Mouse (Mus musculus): ENCODE results near the gene Apela. TPM values are rescaled to one million over a fixed set of nuclear protein-coding genes. Genes with fewer than 3 reads are reported as not detected.
"Not testable (repeated sequence)": the region's sequence is repeated elsewhere in the genome, so short reads cannot be mapped to it uniquely, and the experiment has no call there.

Apela gene
- polyA plus RNA-seq, 2 experiments = 11.2 to 17.3 TPM

DNA sequence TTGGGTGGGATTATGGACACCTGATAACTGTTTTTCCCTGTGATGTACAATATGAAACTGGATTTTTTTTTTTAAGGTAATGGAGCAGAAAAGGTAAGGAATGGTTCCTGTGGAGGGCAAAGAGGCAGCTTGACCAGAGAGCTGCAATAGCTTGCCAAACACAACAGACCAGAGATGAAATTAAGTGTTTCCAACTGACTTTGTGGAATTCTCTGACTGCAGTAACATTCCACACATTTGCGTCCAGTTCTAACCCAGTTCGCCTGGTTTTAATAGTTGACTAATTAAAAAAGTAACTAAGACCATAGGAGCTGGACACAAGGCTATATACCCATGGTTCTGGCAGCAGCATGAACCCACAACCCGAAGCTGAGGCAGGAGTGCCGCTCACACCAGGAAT, 7.4 kb downstream of the Apela start:
- WGBS = 53% methylated on average over 4 of the region's 4 CpGs

DNA sequence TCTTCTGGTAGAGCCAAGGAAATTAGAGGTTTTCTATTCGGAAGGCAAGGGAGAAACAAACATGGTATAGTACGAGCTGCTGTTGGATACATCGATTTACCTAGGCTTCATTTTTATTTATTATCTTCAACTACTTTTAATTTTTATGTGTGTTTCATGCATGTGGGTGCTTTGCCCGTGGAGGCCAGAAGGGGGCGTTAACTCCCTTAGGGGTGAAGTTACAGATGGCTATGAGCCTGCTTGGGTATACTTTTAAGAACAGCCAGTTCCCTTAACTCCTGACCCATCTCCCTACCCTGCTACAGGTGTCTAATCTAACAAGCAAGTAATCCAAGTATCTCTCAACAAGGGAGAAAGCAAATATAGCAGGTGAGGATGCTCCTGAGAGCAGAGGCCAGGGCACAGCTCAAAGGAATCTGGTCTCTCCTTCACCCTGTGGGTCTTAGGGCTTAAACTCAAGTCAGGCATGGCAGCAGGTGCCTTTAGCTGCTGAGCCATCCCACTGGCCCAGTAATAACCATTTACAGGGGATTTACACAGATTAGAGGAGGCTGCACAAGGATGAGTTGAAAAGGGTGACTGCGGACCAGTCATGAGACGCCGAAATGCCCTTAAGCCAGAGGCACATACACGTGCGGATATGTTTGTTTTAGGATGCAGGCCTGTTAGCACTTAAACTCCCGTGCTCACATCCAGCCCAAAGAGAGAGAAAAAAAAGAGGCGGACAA, 8.0 kb downstream of the Apela start:
- no peak for ATAC-seq (ENCODE audit: low FRiP score, low read depth)
- Histone ChIP-seq H3K27ac (replicated peaks; ENCODE audit: low read depth, low read length) (no peak overlapping the region), H3K4me2 (replicated peaks; ENCODE audit: low read depth, low read length, severe bottlenecking) (no peak overlapping the region), H3K4me3 (replicated peaks; ENCODE audit: low read length) (no peak overlapping the region), H3K9ac (ENCODE audit: low read depth, low read length, severe bottlenecking) (no peak overlapping the region), H3K36me3 (ENCODE audit: control insufficient read depth, insufficient read depth, low read length) (no peaks in the 10 kb centered on the region), H3K27me3 (ENCODE audit: control insufficient read depth, insufficient read depth, low read length) (no peaks in the 10 kb centered on the region), H3K4me1 (ENCODE audit: control insufficient read depth, insufficient read depth, low read length) (peaks cover 2% of the 10 kb centered on the region), H3K9me3 (ENCODE audit: control insufficient read depth, low read length) (no peaks in the 10 kb centered on the region)
- WGBS = 62% methylated on average over 12 of the region's 12 CpGs
- TF ChIP-seq POLR2A (IDR thresholded peaks at IDR 0.05; ENCODE audit: borderline replicate concordance, extremely low read depth, insufficient read depth, insufficient read length) = no peak
- DNase-seq (ENCODE audit: low spot score) = no peak

More for the DNA sequence above, 7.4 kb downstream of the Apela start:
- no peak overlapping the region for H3K4me2 ChIP-seq (replicated peaks; ENCODE audit: low read depth, low read length, severe bottlenecking)
- ATAC-seq (ENCODE audit: low FRiP score, low read depth) (no peak), DNase-seq (ENCODE audit: low spot score) (no peak)
- no peak overlapping the region for H3K9ac ChIP-seq (ENCODE audit: low read depth, low read length, severe bottlenecking)
- no peak for TF ChIP-seq POLR2A (IDR thresholded peaks at IDR 0.05; ENCODE audit: borderline replicate concordance, extremely low read depth, insufficient read depth, insufficient read length)
- H3K9me3 ChIP-seq (ENCODE audit: control insufficient read depth, low read length) = no peaks in the 10 kb centered on the region
- no peak overlapping the region for H3K27ac ChIP-seq (replicated peaks; ENCODE audit: low read depth, low read length)
- no peak overlapping the region for H3K4me3 ChIP-seq (replicated peaks; ENCODE audit: low read length)
- no peaks in the 10 kb centered on the region for H3K27me3 ChIP-seq (ENCODE audit: control insufficient read depth, insufficient read depth, low read length)
- no peaks in the 10 kb centered on the region for H3K36me3 ChIP-seq (ENCODE audit: control insufficient read depth, insufficient read depth, low read length)
- H3K4me1 ChIP-seq (ENCODE audit: control insufficient read depth, insufficient read depth, low read length) = peaks cover 7% of the 10 kb centered on the region

DNA sequence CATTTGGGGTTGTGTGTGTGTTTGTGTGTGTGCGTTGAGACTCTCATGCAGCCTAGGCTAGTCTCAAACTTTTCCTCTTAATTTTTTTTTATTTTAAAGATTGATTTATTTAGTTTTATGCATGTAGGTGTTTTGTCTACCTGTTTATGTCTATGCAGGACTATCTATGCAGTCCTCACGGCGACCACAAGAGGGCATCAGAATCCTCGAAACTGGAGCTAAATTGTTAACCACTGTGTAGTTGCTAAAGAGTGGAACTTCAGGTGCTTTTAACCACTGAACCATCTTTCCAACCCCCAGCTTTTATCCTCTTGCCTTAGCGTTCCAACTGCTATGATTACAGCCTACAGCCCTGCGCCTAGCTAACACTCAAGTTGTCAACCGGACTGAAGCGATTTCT, 14.7 kb downstream of the Apela start:
- TF ChIP-seq POLR2A (IDR thresholded peaks at IDR 0.05; ENCODE audit: borderline replicate concordance, extremely low read depth, insufficient read depth, insufficient read length) = no peak
- Histone ChIP-seq H3K4me1 (ENCODE audit: control insufficient read depth, insufficient read depth, low read length) (no peaks in the 10 kb centered on the region), H3K9me3 (ENCODE audit: control insufficient read depth, low read length) (no peaks in the 10 kb centered on the region), H3K4me2 (replicated peaks; ENCODE audit: low read depth, low read length, severe bottlenecking) (no peak overlapping the region), H3K27me3 (ENCODE audit: control insufficient read depth, insufficient read depth, low read length) (no peaks in the 10 kb centered on the region), H3K27ac (replicated peaks; ENCODE audit: low read depth, low read length) (no peak overlapping the region), H3K9ac (ENCODE audit: low read depth, low read length, severe bottlenecking) (no peak overlapping the region), H3K4me3 (replicated peaks; ENCODE audit: low read length) (no peak overlapping the region), H3K36me3 (ENCODE audit: control insufficient read depth, insufficient read depth, low read length) (no peaks in the 10 kb centered on the region)
- no peak for ATAC-seq (ENCODE audit: low FRiP score, low read depth)
- WGBS = 49% methylated on average over 8 of the region's 8 CpGs
- peak; percentile 53 for DNase-seq (ENCODE audit: low spot score)

DNA sequence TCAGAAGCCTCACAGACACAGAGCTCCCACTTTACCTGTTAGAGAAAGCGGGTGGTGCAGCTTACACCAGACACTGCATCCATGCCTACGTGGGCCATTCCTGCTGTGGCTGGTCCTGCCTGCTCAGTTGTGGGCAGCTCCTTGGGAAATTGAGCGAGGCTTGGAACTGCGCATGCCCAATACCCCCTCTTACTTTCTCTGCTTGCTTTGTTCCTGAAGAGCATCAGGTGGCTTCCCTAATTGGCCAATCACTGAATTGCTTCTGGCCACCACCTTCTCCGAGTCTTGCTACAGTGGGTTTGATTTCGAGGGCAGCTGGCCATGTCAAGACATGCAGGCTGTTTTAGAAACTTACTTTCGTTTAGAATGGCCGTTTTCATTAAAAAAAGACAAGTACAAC, 18.7 kb downstream of the Apela start, which contains the start of the genes Trim61 and Trim60:
Gene Trim61 (minus strand): TSS at position 101 of the 400 bp plus-strand sequence.
Gene Trim60 (minus strand): TSS at position 162 of the 400 bp plus-strand sequence.
- no peaks in the 10 kb centered on the region for H3K27me3 ChIP-seq (ENCODE audit: control insufficient read depth, insufficient read depth, low read length)
- H3K4me3 ChIP-seq (replicated peaks; ENCODE audit: low read length) = no peak within 1 kb of the TSS
- no peak for DNase-seq (ENCODE audit: low spot score)
- ATAC-seq (ENCODE audit: low FRiP score, low read depth) = no peak
- no peak within 1 kb of the TSS for H3K4me2 ChIP-seq (replicated peaks; ENCODE audit: low read depth, low read length, severe bottlenecking)
- H3K9ac ChIP-seq (ENCODE audit: low read depth, low read length, severe bottlenecking) = no peak within 1 kb of the TSS
- H3K9me3 ChIP-seq (ENCODE audit: control insufficient read depth, low read length) = no peaks in the 10 kb centered on the region
- H3K36me3 ChIP-seq (ENCODE audit: control insufficient read depth, insufficient read depth, low read length) = no peaks in the 10 kb centered on the region
- no peak within 1 kb of the TSS for H3K27ac ChIP-seq (replicated peaks; ENCODE audit: low read depth, low read length)
- no peaks in the 10 kb centered on the region for H3K4me1 ChIP-seq (ENCODE audit: control insufficient read depth, insufficient read depth, low read length)
- TF ChIP-seq POLR2A (IDR thresholded peaks at IDR 0.05; ENCODE audit: borderline replicate concordance, extremely low read depth, insufficient read depth, insufficient read length) = no peak
- 85% methylated on average over 8 of the region's 8 CpGs for WGBS

DNA sequence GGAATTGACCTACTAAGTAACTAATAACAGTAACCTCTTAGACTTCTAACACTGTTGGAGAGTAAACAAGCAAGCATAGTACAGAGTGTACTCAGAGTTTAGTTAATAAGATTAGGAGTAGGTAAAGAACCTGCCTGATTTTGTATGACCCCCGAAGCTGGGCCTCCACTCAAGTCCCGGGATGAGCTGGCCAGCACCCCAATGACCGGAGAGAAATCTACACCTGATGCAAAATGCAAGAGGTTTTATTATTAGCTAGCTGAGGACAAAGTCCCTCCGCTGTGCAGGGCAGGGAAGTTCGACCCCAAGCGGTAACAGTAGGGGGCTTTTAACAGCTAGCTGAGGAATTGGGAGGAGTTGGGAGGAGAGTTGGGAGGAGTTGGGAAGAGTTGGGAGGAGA, 29.5 kb downstream of the Apela start:
- H3K36me3 ChIP-seq (ENCODE audit: control insufficient read depth, insufficient read depth, low read length); H3K4me1 ChIP-seq (ENCODE audit: control insufficient read depth, insufficient read depth, low read length); H3K4me2 ChIP-seq (replicated peaks; ENCODE audit: low read depth, low read length, severe bottlenecking); H3K27ac ChIP-seq (replicated peaks; ENCODE audit: low read depth, low read length); ATAC-seq (ENCODE audit: low FRiP score, low read depth); H3K27me3 ChIP-seq (ENCODE audit: control insufficient read depth, insufficient read depth, low read length); H3K4me3 ChIP-seq (replicated peaks; ENCODE audit: low read length); H3K9me3 ChIP-seq (ENCODE audit: control insufficient read depth, low read length); H3K9ac ChIP-seq (ENCODE audit: low read depth, low read length, severe bottlenecking); DNase-seq (ENCODE audit: low spot score): not testable (repeated sequence)
- 74% methylated on average over 6 of the region's 6 CpGs for WGBS

Measured in limb, embryonic 14.5 days (tissue).